Mouse (Mus musculus) stomach, embryonic 14.5 days (tissue): ENCODE measurements at regions not wholly inside any gene's neighbourhood (a gene's known extent, or its start where the extent isn't known, plus 50 kb on each side); places are given as distances from the start of the nearest gene placed in this dataset.

ENCODE experiments used
- ATAC-seq: fragments of 200-750 bp; cut with Nextera tagmentation; 2 replicates; pipeline ENCODE4 v1.8.0; 2017; ENCODE audit warnings: low read depth, moderate TSS enrichment; ENCODE audit not compliant: insufficient number of reproducible peaks, insufficient read depth, low FRiP score
- H3K27ac ChIP-seq: fragments of 300-500 bp; sonication (generic); 2 replicates; pipeline ENCODE4 v1.5.1; 2014; ENCODE audit warnings: mild to moderate bottlenecking, low read length, moderate library complexity, mixed read lengths
- H3K27me3 ChIP-seq: fragments of 300-500 bp; sonication (generic); 2 replicates; pipeline ENCODE4 v1.6.1; 2014; ENCODE audit warnings: low read length, control low read depth, mixed read lengths; ENCODE audit not compliant: control insufficient read depth, insufficient read depth
- H3K36me3 ChIP-seq: fragments of 300-500 bp; sonication (generic); 2 replicates; pipeline ENCODE4 v1.6.1; 2014; ENCODE audit warnings: mild to moderate bottlenecking, control low read depth, low read length, moderate library complexity, mixed read lengths; ENCODE audit not compliant: control insufficient read depth, insufficient read depth
- H3K4me1 ChIP-seq: fragments of 300-500 bp; sonication (generic); 2 replicates; pipeline ENCODE4 v1.6.1; 2014; ENCODE audit warnings: low read length, control low read depth, mixed read lengths; ENCODE audit not compliant: control insufficient read depth, insufficient read depth
- H3K4me2 ChIP-seq: fragments of 300-500 bp; sonication (generic); replicated peaks from 2 replicates; pipeline ENCODE4 v1.6.1; 2014; ENCODE audit warnings: low read depth, low read length, control low read depth
- H3K4me3 ChIP-seq: fragments of 300-500 bp; sonication (generic); 2 replicates; pipeline ENCODE4 v1.5.1; 2014; ENCODE audit warnings: low read depth, low read length, control low read depth
- H3K9ac ChIP-seq: fragments of 300-500 bp; sonication (generic); replicated peaks from 2 replicates; pipeline ENCODE4 v1.6.1; 2014; ENCODE audit warnings: low read depth, mild to moderate bottlenecking, control low read depth, low read length, moderate library complexity, mixed read lengths
- H3K9me3 ChIP-seq: fragments of 300-500 bp; sonication (generic); 2 replicates; pipeline ENCODE4 v1.6.1; 2016; ENCODE audit warnings: low read depth, low read length, control low read depth; ENCODE audit not compliant: control insufficient read depth
- WGBS: fragments of 180-500 bp; shearing (Covaris S2); extraction: QIAGEN DNeasy Blood & Tissue Kit; methylation state at CpG from one replicate; pipeline ENCODE4 v1.1.7; 2014; 5-methylcytosine and 5-hydroxymethylcytosine counted together

- H3K9me3 ChIP-seq: no peaks in the 10 kb centered on the region
- H3K36me3 ChIP-seq: no peaks in the 10 kb centered on the region
- H3K4me2 ChIP-seq: no peak overlapping the region
- no peak for ATAC-seq
- H3K27ac ChIP-seq: no peak overlapping the region
- 80% methylated on average over 2 of the region's 2 CpGs for WGBS
- H3K4me1 ChIP-seq: no peaks in the 10 kb centered on the region
- H3K4me3 ChIP-seq: no peak overlapping the region
- H3K27me3 ChIP-seq: no peaks in the 10 kb centered on the region
- no peak overlapping the region for H3K9ac ChIP-seq
Measured at GRCm38 (mm10) chr15:61294616-61295015, 371.8 kb upstream of the A1bg start.

GRCm38 (mm10) chr15:61294131-61294530 lies 371.3 kb upstream of the A1bg start:
- Histone ChIP-seq H3K4me1 (no peaks in the 10 kb centered on the region), H3K4me2 (no peak overlapping the region), H3K9ac (no peak overlapping the region), H3K9me3 (no peaks in the 10 kb centered on the region), H3K36me3 (no peaks in the 10 kb centered on the region), H3K27me3 (no peaks in the 10 kb centered on the region), H3K27ac (no peak overlapping the region), H3K4me3 (no peak overlapping the region)
- ATAC-seq: no peak
- WGBS: 46% methylated on average over 4 of the region's 4 CpGs

GRCm38 (mm10) chr15:61268766-61269165 lies 346.0 kb upstream of the A1bg start:
- no peaks in the 10 kb centered on the region for H3K9me3 ChIP-seq
- ATAC-seq: no peak
- no peaks in the 10 kb centered on the region for H3K4me1 ChIP-seq
- no peaks in the 10 kb centered on the region for H3K36me3 ChIP-seq
- no peaks in the 10 kb centered on the region for H3K27me3 ChIP-seq
- H3K4me2 ChIP-seq: no peak overlapping the region
- H3K9ac ChIP-seq: no peak overlapping the region
- 51% methylated on average over 4 of the region's 4 CpGs for WGBS
- no peak overlapping the region for H3K27ac ChIP-seq
- no peak overlapping the region for H3K4me3 ChIP-seq

- H3K4me1 ChIP-seq: no peaks in the 10 kb centered on the region
- H3K4me3 ChIP-seq: no peak overlapping the region
- H3K4me2 ChIP-seq: no peak overlapping the region
- H3K27ac ChIP-seq: no peak overlapping the region
- 73% methylated on average over 2 of the region's 2 CpGs for WGBS
- H3K36me3 ChIP-seq: no peaks in the 10 kb centered on the region
- H3K9me3 ChIP-seq: no peaks in the 10 kb centered on the region
- no peak for ATAC-seq
- no peaks in the 10 kb centered on the region for H3K27me3 ChIP-seq
- H3K9ac ChIP-seq: no peak overlapping the region
Measured at GRCm38 (mm10) chr15:61259047-61259446, 336.2 kb upstream of the A1bg start.

GRCm38 (mm10) chr15:61244511-61244910 lies 321.7 kb upstream of the A1bg start:
- H3K9ac ChIP-seq: no peak overlapping the region
- H3K27ac ChIP-seq: no peak overlapping the region
- no peak for ATAC-seq
- H3K36me3 ChIP-seq: no peaks in the 10 kb centered on the region
- no peak overlapping the region for H3K4me2 ChIP-seq
- 71% methylated on average over 2 of the region's 2 CpGs for WGBS
- no peaks in the 10 kb centered on the region for H3K9me3 ChIP-seq
- no peaks in the 10 kb centered on the region for H3K27me3 ChIP-seq
- no peaks in the 10 kb centered on the region for H3K4me1 ChIP-seq
- no peak overlapping the region for H3K4me3 ChIP-seq

GRCm38 (mm10) chr15:61242161-61242681 lies 319.4 kb upstream of the A1bg start:
- H3K27ac ChIP-seq: no peak overlapping the region
- no peaks in the 10 kb centered on the region for H3K9me3 ChIP-seq
- no peaks in the 10 kb centered on the region for H3K4me1 ChIP-seq
- no peak overlapping the region for H3K9ac ChIP-seq
- no peak overlapping the region for H3K4me3 ChIP-seq
- no peaks in the 10 kb centered on the region for H3K36me3 ChIP-seq
- H3K27me3 ChIP-seq: no peaks in the 10 kb centered on the region
- 39% methylated on average over 2 of the region's 2 CpGs for WGBS
- H3K4me2 ChIP-seq: no peak overlapping the region
- ATAC-seq: no peak

GRCm38 (mm10) chr15:61241741-61242140 lies 318.9 kb upstream of the A1bg start:
- Histone ChIP-seq H3K4me1 (no peaks in the 10 kb centered on the region), H3K27ac (no peak overlapping the region), H3K4me3 (no peak overlapping the region), H3K9me3 (no peaks in the 10 kb centered on the region), H3K9ac (no peak overlapping the region), H3K36me3 (no peaks in the 10 kb centered on the region), H3K4me2 (no peak overlapping the region), H3K27me3 (no peaks in the 10 kb centered on the region)
- WGBS: 83% methylated on average over 1 of the region's 1 CpGs
- no peak for ATAC-seq

- Histone ChIP-seq H3K27me3 (no peaks in the 10 kb centered on the region), H3K36me3 (no peaks in the 10 kb centered on the region), H3K4me1 (no peaks in the 10 kb centered on the region), H3K27ac (no peak overlapping the region), H3K9me3 (no peaks in the 10 kb centered on the region), H3K4me3 (no peak overlapping the region), H3K4me2 (no peak overlapping the region), H3K9ac (no peak overlapping the region)
- no peak for ATAC-seq
Measured at GRCm38 (mm10) chr15:61240344-61240743, 317.5 kb upstream of the A1bg start.

GRCm38 (mm10) chr15:61239414-61239813 lies 316.6 kb upstream of the A1bg start:
- ATAC-seq: no peak
- no peak overlapping the region for H3K27ac ChIP-seq
- 67% methylated on average over 7 of the region's 7 CpGs for WGBS

More at GRCm38 (mm10) chr15:61239414-61239813, 316.6 kb upstream of the A1bg start:
- no peaks in the 10 kb centered on the region for H3K4me1 ChIP-seq
- H3K27me3 ChIP-seq: no peaks in the 10 kb centered on the region
- no peaks in the 10 kb centered on the region for H3K9me3 ChIP-seq
- H3K4me3 ChIP-seq: no peak overlapping the region
- H3K36me3 ChIP-seq: no peaks in the 10 kb centered on the region
- H3K9ac ChIP-seq: no peak overlapping the region
- no peak overlapping the region for H3K4me2 ChIP-seq
